Mouse (Mus musculus) liver, postnatal 0 days (tissue): ENCODE measurements at regions not wholly inside any gene's neighbourhood (a gene's known extent, or its start where the extent isn't known, plus 50 kb on each side); places are given as distances from the start of the nearest gene placed in this dataset.

Source experiments
- ATAC-seq: fragments of 200-750 bp; cut with Nextera tagmentation; 2 replicates; pipeline ENCODE4 v1.8.0; 2017; ENCODE audit warnings: mild to moderate bottlenecking, moderate library complexity
- DNase-seq: peaks from one replicate; pipeline ENCODE4 v3.0.0-alpha.2; 2016
- H3K27ac ChIP-seq: fragments of 300-500 bp; sonication (generic); 2 replicates; pipeline ENCODE4 v1.5.1; 2014; ENCODE audit warnings: antibody characterized with exemption, moderate library complexity, mild to moderate bottlenecking, low read depth
- H3K27me3 ChIP-seq: fragments of 300-500 bp; sonication (generic); 2 replicates; pipeline ENCODE4 v1.6.1; 2014; ENCODE audit warnings: low read length, control low read depth, mixed read lengths; ENCODE audit not compliant: insufficient read depth
- H3K36me3 ChIP-seq: fragments of 300-500 bp; sonication (generic); replicated peaks from 2 replicates; pipeline ENCODE4 v1.6.1; 2014; ENCODE audit warnings: mild to moderate bottlenecking, control low read depth, low read length, moderate library complexity, mixed read lengths; ENCODE audit not compliant: insufficient read depth
- H3K4me1 ChIP-seq: fragments of 300-500 bp; sonication (generic); 2 replicates; pipeline ENCODE4 v1.6.1; 2014; ENCODE audit warnings: antibody characterized with exemption, mild to moderate bottlenecking, control low read depth; ENCODE audit not compliant: insufficient read depth
- H3K4me2 ChIP-seq: fragments of 300-500 bp; sonication (generic); 2 replicates; pipeline ENCODE4 v1.6.1; 2014; ENCODE audit warnings: low read depth, mild to moderate bottlenecking, low read length, moderate library complexity, mixed read lengths
- H3K4me3 ChIP-seq: fragments of 300-500 bp; sonication (generic); 2 replicates; pipeline ENCODE4 v1.5.1; 2014; ENCODE audit warnings: low read depth, low read length
- H3K9ac ChIP-seq: fragments of 300-500 bp; sonication (generic); replicated peaks from 2 replicates; pipeline ENCODE4 v1.6.1; 2014; ENCODE audit warnings: mild to moderate bottlenecking, moderate library complexity
- H3K9me3 ChIP-seq: fragments of 300-500 bp; sonication (generic); 2 replicates; pipeline ENCODE4 v1.6.1; 2016; ENCODE audit warnings: mild to moderate bottlenecking, control low read depth, low read length, mixed read lengths
- CTCF ChIP-seq: sonication (generic); IDR thresholded peaks from 2 replicates; pipeline ENCODE4 v1.5.1; 2016; ENCODE audit warnings: antibody characterized with exemption, low read depth
- EP300 ChIP-seq: IDR thresholded peaks from 2 replicates; pipeline ENCODE4 v1.6.1; 2016; ENCODE audit warnings: antibody characterized with exemption, low read depth, mild to moderate bottlenecking
- WGBS: fragments of 180-500 bp; shearing (Covaris S2); extraction: QIAGEN DNeasy Blood & Tissue Kit; methylation state at CpG from one replicate; pipeline ENCODE4 v1.1.7; 2014; ENCODE audit not compliant: insufficient replicate concordance; 5-methylcytosine and 5-hydroxymethylcytosine counted together

- Histone ChIP-seq H3K36me3 (no peaks in the 10 kb centered on the region), H3K9ac (no peak overlapping the region)
- 68% methylated on average over 4 of the region's 4 CpGs for WGBS
Observed at GRCm38 (mm10) chr13:106513669-106514068, 423.1 kb downstream of the Ipo11 start.

GRCm38 (mm10) chr13:106510435-106510834 is 426.3 kb downstream of the Ipo11 start:
- Histone ChIP-seq H3K27ac (no peak overlapping the region), H3K4me2 (no peak overlapping the region), H3K4me1 (no peaks in the 10 kb centered on the region), H3K27me3 (no peaks in the 10 kb centered on the region), H3K9me3 (no peaks in the 10 kb centered on the region), H3K36me3 (no peaks in the 10 kb centered on the region), H3K4me3 (no peak overlapping the region), H3K9ac (no peak overlapping the region)
- no peak for DNase-seq
- TF ChIP-seq EP300 (no peak), CTCF (no peak)
- no peak for ATAC-seq
- 72% methylated on average over 6 of the region's 6 CpGs for WGBS

More at GRCm38 (mm10) chr13:106513669-106514068, 423.1 kb downstream of the Ipo11 start:
- Histone ChIP-seq H3K27me3 (no peaks in the 10 kb centered on the region), H3K4me3 (no peak overlapping the region), H3K4me1 (no peaks in the 10 kb centered on the region), H3K27ac (no peak overlapping the region), H3K4me2 (no peak overlapping the region), H3K9me3 (no peaks in the 10 kb centered on the region)
- no peak for ATAC-seq
- TF ChIP-seq EP300 (no peak), CTCF (no peak)
- no peak for DNase-seq

GRCm38 (mm10) chr13:106501273-106501672 is 435.5 kb downstream of the Ipo11 start:
- DNase-seq = no peak
- no peak for TF ChIP-seq CTCF
- TF ChIP-seq EP300 = no peak
- H3K27me3 ChIP-seq = no peaks in the 10 kb centered on the region
- WGBS = 80% methylated on average over 6 of the region's 6 CpGs
- H3K4me3 ChIP-seq = no peak overlapping the region
- ATAC-seq = no peak
- H3K36me3 ChIP-seq = no peaks in the 10 kb centered on the region
- H3K9me3 ChIP-seq = no peaks in the 10 kb centered on the region
- H3K9ac ChIP-seq = no peak overlapping the region
- no peak overlapping the region for H3K4me2 ChIP-seq
- H3K4me1 ChIP-seq = no peaks in the 10 kb centered on the region
- no peak overlapping the region for H3K27ac ChIP-seq

GRCm38 (mm10) chr13:106471264-106471663 is 465.5 kb downstream of the Ipo11 start:
- Histone ChIP-seq H3K36me3 (no peaks in the 10 kb centered on the region), H3K27me3 (no peaks in the 10 kb centered on the region), H3K4me1 (no peaks in the 10 kb centered on the region), H3K9me3 (no peaks in the 10 kb centered on the region), H3K4me3 (no peak overlapping the region), H3K27ac (no peak overlapping the region), H3K4me2 (no peak overlapping the region), H3K9ac (no peak overlapping the region)
- 67% methylated on average over 4 of the region's 4 CpGs for WGBS
- no peak for ATAC-seq
- no peak for TF ChIP-seq CTCF
- TF ChIP-seq EP300 = no peak
- no peak for DNase-seq

- Histone ChIP-seq H3K4me2 (no peak overlapping the region), H3K36me3 (no peaks in the 10 kb centered on the region), H3K9ac (no peak overlapping the region), H3K4me3 (no peak overlapping the region), H3K27me3 (no peaks in the 10 kb centered on the region), H3K27ac (no peak overlapping the region), H3K9me3 (no peaks in the 10 kb centered on the region), H3K4me1 (no peaks in the 10 kb centered on the region)
- TF ChIP-seq EP300 (no peak), CTCF (no peak)
- WGBS = 76% methylated on average over 6 of the region's 6 CpGs
- no peak for DNase-seq
- no peak for ATAC-seq
Observed at GRCm38 (mm10) chr13:106454366-106454927, 482.3 kb downstream of the Ipo11 start.

GRCm38 (mm10) chr13:106432165-106432564 is 504.6 kb downstream of the Ipo11 start:
- DNase-seq (no peak), ATAC-seq (no peak)
- Histone ChIP-seq H3K4me3 (no peak overlapping the region), H3K27ac (no peak overlapping the region), H3K9ac (no peak overlapping the region), H3K4me2 (no peak overlapping the region), H3K4me1 (no peaks in the 10 kb centered on the region), H3K9me3 (no peaks in the 10 kb centered on the region), H3K27me3 (no peaks in the 10 kb centered on the region), H3K36me3 (no peaks in the 10 kb centered on the region)
- WGBS = 64% methylated on average over 3 of the region's 3 CpGs
- TF ChIP-seq EP300 (no peak), CTCF (no peak)

GRCm38 (mm10) chr13:106406608-106407038 is 530.1 kb downstream of the Ipo11 start:
- Histone ChIP-seq H3K4me2 (no peak overlapping the region), H3K36me3 (no peaks in the 10 kb centered on the region), H3K9ac (no peak overlapping the region), H3K4me1 (no peaks in the 10 kb centered on the region), H3K27ac (no peak overlapping the region), H3K9me3 (no peaks in the 10 kb centered on the region), H3K4me3 (no peak overlapping the region), H3K27me3 (no peaks in the 10 kb centered on the region)
- ATAC-seq = no peak
- WGBS = 22% methylated on average over 1 of the region's 1 CpGs
- DNase-seq = no peak
- TF ChIP-seq EP300 = no peak
- TF ChIP-seq CTCF = no peak
